Mouse (Mus musculus) urinary bladder, postnatal 25 days (tissue): Measurements from ENCODE around the gene Olfr930.

Source experiments
- DNase-seq: peaks from one replicate; pipeline ENCODE4 v3.0.0; 2022; ENCODE audit warnings: low spot score

The Olfr930 gene

DNA sequence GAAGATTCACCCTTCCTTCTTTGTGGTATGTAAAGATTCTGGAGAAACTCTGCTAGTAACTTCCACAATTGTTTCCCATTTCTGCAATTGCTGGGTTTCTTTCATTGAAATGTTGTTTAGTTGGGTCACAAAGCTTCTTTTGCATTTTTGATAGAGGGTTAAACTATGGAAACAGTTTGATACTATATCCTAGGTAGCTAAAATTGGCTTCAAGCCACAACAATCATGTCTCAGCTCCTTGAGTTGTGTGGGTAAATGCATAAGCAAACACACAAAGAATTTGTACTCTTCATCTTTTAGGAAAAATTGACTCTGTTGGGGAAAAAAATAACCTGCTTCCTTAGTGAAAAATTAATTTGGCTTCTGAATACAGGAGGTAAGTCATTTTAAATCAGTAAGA lies at the start of gene Olfr930:
TSS of gene Olfr930 (plus strand) at position 301 of the 400 bp plus-strand sequence.
- DNase-seq, result no peak

- no peak for DNase-seq
Observed at GRCm38 (mm10) chr9:38953401-38954123, 24.0 kb downstream of the Olfr930 start.

DNA sequence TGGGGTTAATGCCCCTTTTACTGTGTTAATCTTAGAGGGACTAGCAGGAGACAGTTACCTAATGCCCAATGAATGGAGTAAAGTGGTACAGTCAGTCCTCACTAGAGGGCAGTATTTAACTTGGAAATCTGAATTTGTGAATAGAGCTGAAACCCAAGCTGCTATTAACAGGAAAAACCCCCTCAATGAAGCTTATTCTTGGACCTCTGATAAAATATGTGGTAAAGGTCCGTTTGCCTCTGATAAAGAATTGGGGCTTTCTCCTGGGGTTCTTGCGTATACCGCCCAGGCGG lies 24.5 kb downstream of the Olfr930 start:
- no peak for DNase-seq

GRCm38 (mm10) chr9:38972013-38972412 lies 42.4 kb downstream of the Olfr930 start, which contains the start of gene Olfr933:
Gene Olfr933 (plus strand): TSS chr9:38972313.
- DNase-seq, result no peak
